Comparison of ENCODE assay signal across 32 mouse cellular contexts in genomic region chr2:85510376-85510775, GRCm38 (mm10). TPM values are rescaled to one million over a fixed set of nuclear protein-coding genes. Genes with fewer than 3 reads are reported as not detected.
DNase-seq lines count a peak whose midpoint lies in the region; ATAC-seq and TF ChIP-seq lines count a peak whose summit lies in the region.
"Had no signal": no experiment of that assay in that cellular context is flagged by ENCODE, and none has a peak within 500 bp of the region (broad histone marks: within the 10 kb centered on the region; RNA-seq: fewer than 3 reads in every experiment).

No protein-coding gene starts in this region.

- no peaks in the 10 kb centered on the region for H3K9me3 ChIP-seq in stomach, postnatal 0 days (ENCODE audit: control insufficient read depth, low read length)
- no peaks in the 10 kb centered on the region for H3K9me3 ChIP-seq in hindbrain, embryonic 11.5 days (ENCODE audit: control insufficient read depth, low read length)
- H3K9me3 ChIP-seq: forebrain, embryonic 10.5 days; forebrain, embryonic 13.5 days; heart, embryonic 12.5 days; heart, embryonic 15.5 days; hindbrain, embryonic 10.5 days had no signal

- 63% methylated on average over 3 of the region's 3 CpGs for WGBS in stomach, postnatal 0 days
- 85% methylated on average over 3 of the region's 3 CpGs for WGBS in hindbrain, embryonic 11.5 days

- peak overlapping the region; percentile 65; the same call in 1 of the 2 replicates for H3K27ac ChIP-seq in stomach, postnatal 0 days (replicated peaks)
- no peak overlapping the region for H3K27ac ChIP-seq in left cerebral cortex, adult 2 months
- no peak overlapping the region for H3K27ac ChIP-seq in hindbrain, embryonic 11.5 days (ENCODE audit: low read depth, low read length)
- H3K27ac ChIP-seq: forebrain, embryonic 10.5 days; forebrain, embryonic 13.5 days; heart, embryonic 15.5 days; hindbrain, embryonic 10.5 days; hindbrain, embryonic 14.5 days; hindbrain, postnatal 0 days had no signal

- peak; percentile 27 for DNase-seq in urinary bladder, postnatal 14 days (ENCODE audit: low spot score)
- no peak for DNase-seq in urinary bladder, adult 2 months (ENCODE audit: low spot score)
- peak; percentile 90 for DNase-seq in gonadal fat pad, adult 2 months (ENCODE audit: low read depth)
- no peak for DNase-seq in stomach, postnatal 0 days (ENCODE audit: low spot score)
- no peak for DNase-seq in left cerebral cortex, adult 2 months (ENCODE audit: extremely low spot score in 1 of 2, low spot score in 2 of 2)
- DNase-seq in hindbrain, embryonic 11.5 days (ENCODE audit: low spot score) = no peak
- DNase-seq: adrenal gland, adult 8-10 months; adrenal gland, postnatal 25 days; cerebellum, adult 11-12 months; cerebellum, adult 8-10 months; cerebellum, postnatal 10 days; cerebellum, postnatal 36 days; embryo, embryonic 11 days; gastrocnemius, postnatal 10 days; heart, adult 18-20 months; heart, postnatal 10 days; heart, postnatal 36 days had no signal

- no peak for ATAC-seq in stomach, postnatal 0 days (ENCODE audit: low FRiP score, low TSS enrichment)
- ATAC-seq in hindbrain, embryonic 11.5 days (ENCODE audit: low FRiP score) = no peak
- ATAC-seq: activated CD4-positive, CD25-positive, alpha-beta regulatory T cell, adult 4 months; forebrain, embryonic 13.5 days; forebrain, embryonic 16.5 days; hindbrain, postnatal 0 days; inflammation-experienced regulatory T-cells, adult 6 months had no signal

- intact Hi-C loops in left cerebral cortex, adult 2 months (cut with DNase I) = no loop called here

- H3K4me2 ChIP-seq in stomach, postnatal 0 days (replicated peaks; ENCODE audit: low read depth) = no peak overlapping the region
- H3K4me2 ChIP-seq in hindbrain, embryonic 11.5 days (replicated peaks; ENCODE audit: low read depth, low read length) = no peak overlapping the region
- H3K4me2 ChIP-seq: forebrain, embryonic 13.5 days; heart, embryonic 12.5 days; heart, embryonic 15.5 days; hindbrain, embryonic 14.5 days had no signal

- TF ChIP-seq EP300 in stomach, postnatal 0 days (optimal IDR thresholded peaks at IDR 0.05) = peak; percentile 89

- H3K4me1 ChIP-seq in stomach, postnatal 0 days (replicated peaks; ENCODE audit: control insufficient read depth, insufficient read depth) = no peaks in the 10 kb centered on the region
- no peaks in the 10 kb centered on the region for H3K4me1 ChIP-seq in hindbrain, embryonic 11.5 days (replicated peaks; ENCODE audit: control insufficient read depth, insufficient read depth, low read length)
- H3K4me1 ChIP-seq: forebrain, embryonic 10.5 days; forebrain, embryonic 13.5 days; heart, embryonic 12.5 days; heart, embryonic 15.5 days; hindbrain, embryonic 10.5 days had no signal

- TF ChIP-seq CTCF in stomach, postnatal 0 days (IDR thresholded peaks at IDR 0.05; ENCODE audit: low read depth) = no peak
- no peak for TF ChIP-seq CTCF in left cerebral cortex, adult 2 months (IDR thresholded peaks at IDR 0.05)

- H3K9ac ChIP-seq in stomach, postnatal 0 days (ENCODE audit: low read length) = no peak overlapping the region
- H3K9ac ChIP-seq in hindbrain, embryonic 11.5 days (ENCODE audit: low read depth, low read length) = no peak overlapping the region
- H3K9ac ChIP-seq: forebrain, embryonic 13.5 days; heart, embryonic 12.5 days; heart, embryonic 15.5 days; hindbrain, embryonic 14.5 days had no signal

- no peaks in the 10 kb centered on the region for H3K36me3 ChIP-seq in stomach, postnatal 0 days (ENCODE audit: control insufficient read depth, insufficient read depth, low read length)
- H3K36me3 ChIP-seq in hindbrain, embryonic 11.5 days (ENCODE audit: control insufficient read depth, insufficient read depth, low read length) = no peaks in the 10 kb centered on the region
- H3K36me3 ChIP-seq: forebrain, embryonic 10.5 days; heart, embryonic 12.5 days; heart, embryonic 15.5 days; hindbrain, embryonic 10.5 days had no signal

- no peak overlapping the region for H3K4me3 ChIP-seq in stomach, postnatal 0 days (ENCODE audit: low read depth, low read length)
- no peak overlapping the region for H3K4me3 ChIP-seq in left cerebral cortex, adult 2 months
- no peak overlapping the region for H3K4me3 ChIP-seq in hindbrain, embryonic 11.5 days (ENCODE audit: low read depth, low read length)
- H3K4me3 ChIP-seq: erythroblast, embryonic 14.5 days; forebrain, embryonic 10.5 days; forebrain, embryonic 13.5 days; heart, embryonic 12.5 days; heart, embryonic 15.5 days; hindbrain, embryonic 10.5 days had no signal

- no peaks in the 10 kb centered on the region for H3K27me3 ChIP-seq in stomach, postnatal 0 days (ENCODE audit: control insufficient read depth, insufficient read depth, low read length)
- H3K27me3 ChIP-seq in hindbrain, embryonic 11.5 days (ENCODE audit: control insufficient read depth, insufficient read depth, low read length) = no peaks in the 10 kb centered on the region
- H3K27me3 ChIP-seq: forebrain, embryonic 13.5 days; heart, embryonic 12.5 days; heart, embryonic 15.5 days had no signal

RNA-seq across cellular contexts. Expression of gene 4833423E24Rik, which starts 8.4 kb away (rescaled TPM):
- polyA plus RNA-seq in urinary bladder, adult 2 months (2012; rRNA removed) = 0.03 and 0.10 TPM in 2 replicates
- polyA plus RNA-seq in gonadal fat pad, adult 2 months (2012; rRNA removed) = not detected in 2 replicates
- 60.6 and 61.5 TPM in 2 replicates for polyA plus RNA-seq in stomach, postnatal 0 days (2015; fragmentation: Nextera tagmentation; extraction: Ambion mirVana)
- total RNA-seq in left cerebral cortex, adult 2 months (2021) = not detected
- polyA plus RNA-seq in hindbrain, embryonic 11.5 days (2014; fragmentation: Nextera tagmentation; extraction: Ambion mirVana) = 0.17 TPM in 1 of 2 replicates, not detected in the other
- total RNA-seq: ES-E14; gastrocnemius, adult 18-20 months; gastrocnemius, postnatal 10 days; heart, postnatal 10 days; heart, postnatal 36 days; hindbrain, postnatal 0 days had no signal
- polyA plus RNA-seq: activated CD4-positive, CD25-positive, alpha-beta regulatory T cell, adult 4 months; cortical plate, adult 2 months; embryonic facial prominence, embryonic 11.5 days; erythroblast, embryonic 14.5 days; forebrain, embryonic 10.5 days; forebrain, embryonic 13.5 days; heart, embryonic 12.5 days; hindbrain, embryonic 10.5 days; inflammation-experienced regulatory T-cells, adult 6 months had no signal

Comparison
In these comparisons a context has a peak if more than half of its experiments do, and no peak if none do; other contexts are left out.
1. DNase-seq: peak in urinary bladder, postnatal 14 days (single experiment) and gonadal fat pad, adult 2 months (single experiment); none in urinary bladder, adult 2 months (single experiment), stomach, postnatal 0 days (single experiment), left cerebral cortex, adult 2 months (0 of 2) and hindbrain, embryonic 11.5 days (single experiment).
2. RNA of gene 4833423E24Rik, which starts 8.4 kb away (polyA plus RNA-seq): 60.6 to 61.5 TPM in stomach, postnatal 0 days; 0.03 to 0.10 TPM in urinary bladder, adult 2 months, not detected in gonadal fat pad, adult 2 months and 0.17 TPM in hindbrain, embryonic 11.5 days; every median in the first group is over 10 times any median in the second.